Mouse (Mus musculus): ENCODE results near the gene Kit. TPM values are rescaled to one million over a fixed set of nuclear protein-coding genes. Genes with fewer than 3 reads are reported as not detected.

The Kit gene
- polyA plus RNA-seq, 1 experiment from 2014 or later, result 21.0 TPM

GRCm38 (mm10) chr5:75574151-75574851, 415 bp upstream of the Kit start:
- H3K4me1 ChIP-seq, result peaks cover 38% of the 10 kb centered on the region
- H3K4me3 ChIP-seq, result peak overlapping the region; percentile 80
- 3% methylated on average over 27 of the region's 27 CpGs for WGBS
- no peaks in the 10 kb centered on the region for H3K9me3 ChIP-seq (replicated peaks)
- no peaks in the 10 kb centered on the region for H3K36me3 ChIP-seq
- no peak for DNase-seq (ENCODE audit: low spot score)
- peak overlapping the region; percentile 87 for H3K27ac ChIP-seq (replicated peaks)
- H3K27me3 ChIP-seq (ENCODE audit: low read depth, poor library complexity, severe bottlenecking), result peaks cover 71% of the 10 kb centered on the region

- Histone ChIP-seq H3K36me3 (no peaks in the 10 kb centered on the region), H3K4me1 (peaks cover 38% of the 10 kb centered on the region), H3K27ac (replicated peaks) (peak overlapping the region; percentile 87), H3K9me3 (replicated peaks) (no peaks in the 10 kb centered on the region), H3K27me3 (ENCODE audit: low read depth, poor library complexity, severe bottlenecking) (peaks cover 71% of the 10 kb centered on the region), H3K4me3 (peak overlapping the region; percentile 80)
- peak; percentile 82 for DNase-seq (ENCODE audit: low spot score)
- WGBS, result under 1% methylated on average over 53 of the region's 53 CpGs
These were observed 1.1 kb downstream of the Kit start for GRCm38 (mm10) chr5:75575567-75576515.

- peaks cover 44% of the 10 kb centered on the region for H3K4me1 ChIP-seq
- H3K9me3 ChIP-seq (replicated peaks), result no peaks in the 10 kb centered on the region
- 35% methylated on average over 6 of the region's 6 CpGs for WGBS
- DNase-seq (ENCODE audit: low spot score), result no peak
- H3K36me3 ChIP-seq, result no peaks in the 10 kb centered on the region
- no peak overlapping the region for H3K27ac ChIP-seq (replicated peaks)
- H3K4me3 ChIP-seq, result peak overlapping the region; percentile 80
- peaks cover 64% of the 10 kb centered on the region for H3K27me3 ChIP-seq (ENCODE audit: low read depth, poor library complexity, severe bottlenecking)
These were observed 2.0 kb downstream of the Kit start for GRCm38 (mm10) chr5:75576741-75577140.

- peaks cover 44% of the 10 kb centered on the region for H3K4me1 ChIP-seq
- WGBS, result 85% methylated on average over 7 of the region's 7 CpGs
- H3K27ac ChIP-seq (replicated peaks), result no peak overlapping the region
- H3K9me3 ChIP-seq (replicated peaks), result no peaks in the 10 kb centered on the region
- peaks cover 53% of the 10 kb centered on the region for H3K27me3 ChIP-seq (ENCODE audit: low read depth, poor library complexity, severe bottlenecking)
- no peak for DNase-seq (ENCODE audit: low spot score)
- no peak overlapping the region for H3K4me3 ChIP-seq
- H3K36me3 ChIP-seq, result no peaks in the 10 kb centered on the region
These were observed 3.4 kb downstream of the Kit start for GRCm38 (mm10) chr5:75578141-75578540.

GRCm38 (mm10) chr5:75579244-75579643, 4.5 kb downstream of the Kit start:
- Histone ChIP-seq H3K9me3 (replicated peaks) (no peaks in the 10 kb centered on the region), H3K36me3 (no peaks in the 10 kb centered on the region), H3K27ac (replicated peaks) (no peak overlapping the region), H3K27me3 (ENCODE audit: low read depth, poor library complexity, severe bottlenecking) (peaks cover 42% of the 10 kb centered on the region), H3K4me1 (peaks cover 42% of the 10 kb centered on the region), H3K4me3 (no peak overlapping the region)
- no peak for DNase-seq (ENCODE audit: low spot score)
- WGBS, result 82% methylated on average over 5 of the region's 5 CpGs

GRCm38 (mm10) chr5:75579646-75580268, 5.0 kb downstream of the Kit start:
- WGBS, result 83% methylated on average over 11 of the region's 11 CpGs
- Histone ChIP-seq H3K27me3 (ENCODE audit: low read depth, poor library complexity, severe bottlenecking) (peaks cover 37% of the 10 kb centered on the region), H3K36me3 (no peaks in the 10 kb centered on the region), H3K9me3 (replicated peaks) (no peaks in the 10 kb centered on the region), H3K27ac (replicated peaks) (no peak overlapping the region), H3K4me1 (peaks cover 37% of the 10 kb centered on the region), H3K4me3 (no peak overlapping the region)
- DNase-seq (ENCODE audit: low spot score), result no peak

- DNase-seq (ENCODE audit: low spot score), result no peak
- peaks cover 28% of the 10 kb centered on the region for H3K27me3 ChIP-seq (ENCODE audit: low read depth, poor library complexity, severe bottlenecking)
- no peaks in the 10 kb centered on the region for H3K36me3 ChIP-seq
- H3K4me1 ChIP-seq, result peaks cover 16% of the 10 kb centered on the region
- H3K27ac ChIP-seq (replicated peaks), result no peak overlapping the region
- no peak overlapping the region for H3K4me3 ChIP-seq
- 90% methylated on average over 7 of the region's 7 CpGs for WGBS
- no peaks in the 10 kb centered on the region for H3K9me3 ChIP-seq (replicated peaks)
These were observed 7.2 kb downstream of the Kit start for GRCm38 (mm10) chr5:75581926-75582325.

- Histone ChIP-seq H3K27me3 (ENCODE audit: low read depth, poor library complexity, severe bottlenecking) (no peaks in the 10 kb centered on the region), H3K4me1 (peaks cover 17% of the 10 kb centered on the region), H3K27ac (replicated peaks) (no peak overlapping the region), H3K36me3 (no peaks in the 10 kb centered on the region), H3K4me3 (no peak overlapping the region), H3K9me3 (replicated peaks) (no peaks in the 10 kb centered on the region)
- DNase-seq (ENCODE audit: low spot score), result no peak
- WGBS, result 97% methylated on average over 4 of the region's 4 CpGs
These were observed 13.1 kb downstream of the Kit start for GRCm38 (mm10) chr5:75587781-75588180.

GRCm38 (mm10) chr5:75589552-75590346, 15.0 kb downstream of the Kit start:
- Histone ChIP-seq H3K4me1 (peaks cover 18% of the 10 kb centered on the region), H3K4me3 (no peak overlapping the region), H3K36me3 (no peaks in the 10 kb centered on the region), H3K27ac (replicated peaks) (no peak overlapping the region), H3K27me3 (ENCODE audit: low read depth, poor library complexity, severe bottlenecking) (no peaks in the 10 kb centered on the region), H3K9me3 (replicated peaks) (no peaks in the 10 kb centered on the region)
- 86% methylated on average over 15 of the region's 15 CpGs for WGBS
- DNase-seq (ENCODE audit: low spot score), result no peak

- Histone ChIP-seq H3K27me3 (ENCODE audit: low read depth, poor library complexity, severe bottlenecking) (no peaks in the 10 kb centered on the region), H3K36me3 (no peaks in the 10 kb centered on the region), H3K27ac (replicated peaks) (0 out of 2 replicates have a peak overlapping the region, but pooled peaks have one; percentile 49), H3K4me1 (peaks cover 26% of the 10 kb centered on the region), H3K4me3 (no peak overlapping the region), H3K9me3 (replicated peaks) (no peaks in the 10 kb centered on the region)
- no peak for DNase-seq (ENCODE audit: low spot score)
- 57% methylated on average over 6 of the region's 6 CpGs for WGBS
These were observed 16.2 kb downstream of the Kit start for GRCm38 (mm10) chr5:75590961-75591360.

- H3K27ac ChIP-seq (replicated peaks), result no peak overlapping the region
- 76% methylated on average over 11 of the region's 11 CpGs for WGBS
- H3K9me3 ChIP-seq (replicated peaks), result no peaks in the 10 kb centered on the region
- no peak for DNase-seq (ENCODE audit: low spot score)
- no peaks in the 10 kb centered on the region for H3K27me3 ChIP-seq (ENCODE audit: low read depth, poor library complexity, severe bottlenecking)
- peaks cover 32% of the 10 kb centered on the region for H3K4me1 ChIP-seq
- H3K36me3 ChIP-seq, result no peaks in the 10 kb centered on the region
- no peak overlapping the region for H3K4me3 ChIP-seq
These were observed 16.9 kb downstream of the Kit start for GRCm38 (mm10) chr5:75591567-75591966.

- no peak overlapping the region for H3K4me3 ChIP-seq
- H3K27me3 ChIP-seq (ENCODE audit: low read depth, poor library complexity, severe bottlenecking), result no peaks in the 10 kb centered on the region
- 94% methylated on average over 10 of the region's 10 CpGs for WGBS
- no peaks in the 10 kb centered on the region for H3K36me3 ChIP-seq
- peaks cover 54% of the 10 kb centered on the region for H3K4me1 ChIP-seq
- no peak overlapping the region for H3K27ac ChIP-seq (replicated peaks)
- H3K9me3 ChIP-seq (replicated peaks), result no peaks in the 10 kb centered on the region
- DNase-seq (ENCODE audit: low spot score), result no peak
These were observed 20.6 kb downstream of the Kit start for GRCm38 (mm10) chr5:75595319-75595718.

All from midbrain, embryonic 10.5 days (tissue).